Mouse (Mus musculus) kidney, embryonic 15.5 days (tissue): ENCODE data around the gene Pkdcc. TPM values are rescaled to one million over a fixed set of nuclear protein-coding genes. Genes with fewer than 3 reads are reported as not detected.
A peak's percentile ranks its signal among the peaks of the same experiment; 100 is the strongest.

Experiments used
- ATAC-seq: fragments of 200-750 bp; cut with Nextera tagmentation; replicated peaks from 2 replicates; pipeline ENCODE4 v1.8.0; 2017; ENCODE audit warnings: moderate TSS enrichment; ENCODE audit not compliant: low FRiP score
- H3K27ac ChIP-seq: fragments of 300-500 bp; sonication (generic); 2 replicates; pipeline ENCODE4 v1.5.1; 2015; ENCODE audit warnings: mild to moderate bottlenecking, inconsistent platforms
- H3K27me3 ChIP-seq: fragments of 300-500 bp; sonication (generic); 2 replicates; pipeline ENCODE4 v1.6.1; 2015; ENCODE audit warnings: inconsistent platforms
- H3K36me3 ChIP-seq: fragments of 300-500 bp; sonication (generic); 2 replicates; pipeline ENCODE4 v1.6.1; 2015; ENCODE audit warnings: inconsistent platforms
- H3K4me1 ChIP-seq: fragments of 300-500 bp; sonication (generic); 2 replicates; pipeline ENCODE4 v1.6.1; 2015; ENCODE audit warnings: inconsistent platforms
- H3K4me2 ChIP-seq: fragments of 300-500 bp; sonication (generic); 2 replicates; pipeline ENCODE4 v1.6.1; 2015; ENCODE audit warnings: moderate library complexity, mild to moderate bottlenecking, inconsistent platforms
- H3K4me3 ChIP-seq: fragments of 300-500 bp; sonication (generic); replicated peaks from 2 replicates; pipeline ENCODE4 v1.5.1; 2015; ENCODE audit warnings: mild to moderate bottlenecking, inconsistent platforms
- H3K9ac ChIP-seq: fragments of 300-500 bp; sonication (generic); 2 replicates; pipeline ENCODE4 v1.6.1; 2015; ENCODE audit warnings: mild to moderate bottlenecking, inconsistent platforms
- H3K9me3 ChIP-seq: fragments of 300-500 bp; sonication (generic); replicated peaks from 2 replicates; pipeline ENCODE4 v1.6.1; 2016; ENCODE audit warnings: inconsistent platforms
- WGBS: fragments of 180-500 bp; shearing (Covaris S2); methylation state at CpG from one replicate; pipeline ENCODE4 v1.1.7; 2015; ENCODE audit warnings: mixed read lengths; 5-methylcytosine and 5-hydroxymethylcytosine counted together
- polyA plus RNA-seq: library from polyadenylated mRNA; unstranded; fragments of >200 nt; fragmentation: Nextera tagmentation; extraction: Ambion mirVana; gene quantifications from 2 replicates; pipeline ENCODE4 v1.2.1, GENCODE M21; 2015

Pkdcc gene
- polyA plus RNA-seq, 1 experiment from 2014 or later = 33.2 TPM

DNA sequence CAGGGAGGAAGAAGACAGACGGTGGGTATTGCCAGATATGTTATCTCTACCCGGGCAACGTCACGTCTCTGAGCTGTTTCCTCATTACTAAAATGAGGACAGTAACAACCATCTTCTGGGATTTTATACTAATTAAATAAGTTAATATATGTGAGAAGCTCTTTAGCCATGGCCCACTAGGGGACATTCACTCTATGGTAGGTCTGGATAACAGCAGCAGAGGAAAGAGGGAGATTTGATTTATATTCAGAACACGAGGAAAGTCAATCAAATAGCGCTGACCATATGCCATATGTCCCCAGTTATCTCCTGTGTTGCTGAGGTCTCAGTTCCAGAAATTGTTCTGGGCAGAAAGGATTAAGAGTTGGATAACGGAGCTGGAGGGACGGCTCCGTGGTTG lies 24.3 kb upstream of the Pkdcc start:
- Histone ChIP-seq H3K27me3 (no peaks in the 10 kb centered on the region), H3K27ac (no peak overlapping the region), H3K4me1 (peaks cover 18% of the 10 kb centered on the region), H3K9ac (no peak overlapping the region), H3K4me3 (no peak overlapping the region), H3K36me3 (no peaks in the 10 kb centered on the region), H3K9me3 (no peaks in the 10 kb centered on the region), H3K4me2 (no peak overlapping the region)
- ATAC-seq = no peak
- 86% methylated on average over 9 of the region's 9 CpGs for WGBS

DNA sequence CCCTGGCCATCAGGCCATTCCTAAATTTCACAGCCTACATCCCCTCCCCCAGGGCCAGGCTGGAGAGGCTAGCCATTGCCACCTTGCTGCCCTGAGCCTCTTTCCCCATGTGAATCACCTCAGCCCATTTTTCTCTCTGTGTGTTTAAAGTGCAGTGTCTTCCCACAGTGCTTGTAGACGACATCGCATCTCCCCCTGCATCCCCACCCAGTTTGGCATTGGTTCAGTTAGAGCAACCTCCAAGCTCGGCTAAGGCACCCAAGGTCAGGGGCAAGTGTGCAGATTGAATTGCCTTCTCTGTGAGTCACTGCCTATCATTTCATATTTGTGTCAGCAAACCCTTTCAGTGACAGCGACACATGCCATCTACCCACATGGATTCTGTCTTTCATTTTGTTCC lies 20.6 kb upstream of the Pkdcc start:
- WGBS = 79% methylated on average over 4 of the region's 4 CpGs
- H3K9ac ChIP-seq = no peak overlapping the region

DNA sequence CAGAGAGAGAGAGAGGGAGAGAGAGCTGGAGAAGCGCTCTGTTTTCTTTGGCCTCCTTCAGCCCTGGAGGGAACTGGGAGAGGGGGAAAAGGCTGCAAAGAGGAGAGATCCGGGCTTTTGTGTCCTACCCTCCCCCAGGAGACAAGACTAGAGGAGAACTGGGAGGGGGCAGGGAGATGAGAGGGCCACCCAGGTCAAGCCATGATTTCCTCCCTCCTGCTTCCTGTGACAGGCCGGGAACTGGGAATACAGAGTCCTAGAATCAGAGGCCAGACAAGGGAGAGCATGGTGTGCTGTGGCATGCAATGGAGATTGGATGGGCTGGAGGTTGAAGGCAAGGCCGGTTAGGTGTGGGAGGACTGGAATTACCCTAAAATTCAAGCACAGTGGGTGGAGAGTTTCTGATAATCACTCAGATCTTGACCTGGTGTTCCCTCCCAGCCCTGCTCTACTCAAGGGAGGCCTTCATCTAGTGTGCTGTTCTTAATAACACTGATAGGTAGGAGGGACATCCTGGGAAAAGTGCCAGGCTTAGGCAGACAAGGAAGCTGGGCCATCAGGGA lies 17.6 kb upstream of the Pkdcc start:
- H3K9me3 ChIP-seq = no peaks in the 10 kb centered on the region
- no peak overlapping the region for H3K4me3 ChIP-seq
- ATAC-seq = peak; percentile 84
- 5% methylated on average over 4 of the region's 4 CpGs for WGBS
- peaks cover 69% of the 10 kb centered on the region for H3K4me1 ChIP-seq
- H3K27ac ChIP-seq = peak overlapping the region; percentile 94
- H3K9ac ChIP-seq = no peak overlapping the region
- H3K4me2 ChIP-seq = peak overlapping the region; percentile 10; the same call in 1 of the 2 replicates
- no peaks in the 10 kb centered on the region for H3K36me3 ChIP-seq
- H3K27me3 ChIP-seq = no peaks in the 10 kb centered on the region

More for the DNA sequence above, 20.6 kb upstream of the Pkdcc start:
- no peaks in the 10 kb centered on the region for H3K27me3 ChIP-seq
- no peak overlapping the region for H3K27ac ChIP-seq
- no peak overlapping the region for H3K4me3 ChIP-seq
- ATAC-seq = no peak
- H3K4me1 ChIP-seq = peaks cover 51% of the 10 kb centered on the region
- H3K36me3 ChIP-seq = no peaks in the 10 kb centered on the region
- H3K9me3 ChIP-seq = no peaks in the 10 kb centered on the region
- no peak overlapping the region for H3K4me2 ChIP-seq

DNA sequence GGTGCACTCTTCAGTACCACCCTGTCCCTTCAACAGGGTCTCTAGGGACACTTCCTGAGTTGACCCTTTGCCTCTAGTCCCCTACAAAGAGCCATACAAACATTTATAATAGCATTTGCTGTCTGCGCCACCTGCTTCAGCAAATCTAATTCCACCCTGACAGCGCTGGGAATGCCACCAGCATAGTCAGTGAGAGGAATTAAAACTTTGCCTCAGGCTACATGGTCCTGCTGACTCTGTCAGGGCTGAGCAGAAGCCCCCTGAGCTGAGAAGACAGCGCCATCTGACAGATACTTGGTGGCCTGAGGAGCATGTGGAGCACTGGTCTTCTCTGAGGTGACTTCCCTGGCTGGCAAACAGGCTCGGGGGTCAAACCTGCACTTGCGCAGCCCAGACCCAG lies 14.6 kb upstream of the Pkdcc start:
- no peaks in the 10 kb centered on the region for H3K36me3 ChIP-seq
- no peak overlapping the region for H3K4me3 ChIP-seq
- ATAC-seq = no peak
- 81% methylated on average over 5 of the region's 5 CpGs for WGBS
- H3K27ac ChIP-seq = peak overlapping the region; percentile 81
- no peaks in the 10 kb centered on the region for H3K9me3 ChIP-seq
- peaks cover 97% of the 10 kb centered on the region for H3K4me1 ChIP-seq
- no peaks in the 10 kb centered on the region for H3K27me3 ChIP-seq
- H3K9ac ChIP-seq = no peak overlapping the region
- H3K4me2 ChIP-seq = no peak overlapping the region

DNA sequence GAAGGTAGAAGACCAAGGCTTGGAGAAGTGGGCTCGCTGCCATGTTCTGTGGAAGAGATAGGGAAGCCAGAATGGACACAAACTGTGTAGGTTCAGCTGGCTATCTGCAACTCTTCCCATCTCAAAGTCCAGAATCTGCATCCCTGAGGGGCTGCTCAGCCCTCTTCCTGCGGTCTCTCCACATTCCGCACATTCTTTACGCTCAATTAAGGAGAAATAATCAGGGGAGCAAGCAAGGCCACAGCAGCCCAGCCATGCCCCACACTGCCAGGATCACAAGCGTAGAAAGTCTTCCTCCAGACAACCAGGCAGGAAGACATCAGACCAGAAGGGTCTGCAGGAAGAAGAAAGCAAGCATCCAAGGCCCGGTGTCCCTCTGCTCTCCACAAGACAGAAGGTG lies 13.8 kb upstream of the Pkdcc start:
- Histone ChIP-seq H3K4me1 (peaks cover 89% of the 10 kb centered on the region), H3K9me3 (no peaks in the 10 kb centered on the region), H3K4me3 (no peak overlapping the region), H3K4me2 (no peak overlapping the region), H3K9ac (no peak overlapping the region), H3K36me3 (no peaks in the 10 kb centered on the region), H3K27ac (peak overlapping the region; percentile 81), H3K27me3 (no peaks in the 10 kb centered on the region)
- ATAC-seq = peak; percentile 27; the same call in 1 of the 2 replicates
- whole genome bisulfite sequencing = 31% methylated on average over 6 of the region's 6 CpGs

DNA sequence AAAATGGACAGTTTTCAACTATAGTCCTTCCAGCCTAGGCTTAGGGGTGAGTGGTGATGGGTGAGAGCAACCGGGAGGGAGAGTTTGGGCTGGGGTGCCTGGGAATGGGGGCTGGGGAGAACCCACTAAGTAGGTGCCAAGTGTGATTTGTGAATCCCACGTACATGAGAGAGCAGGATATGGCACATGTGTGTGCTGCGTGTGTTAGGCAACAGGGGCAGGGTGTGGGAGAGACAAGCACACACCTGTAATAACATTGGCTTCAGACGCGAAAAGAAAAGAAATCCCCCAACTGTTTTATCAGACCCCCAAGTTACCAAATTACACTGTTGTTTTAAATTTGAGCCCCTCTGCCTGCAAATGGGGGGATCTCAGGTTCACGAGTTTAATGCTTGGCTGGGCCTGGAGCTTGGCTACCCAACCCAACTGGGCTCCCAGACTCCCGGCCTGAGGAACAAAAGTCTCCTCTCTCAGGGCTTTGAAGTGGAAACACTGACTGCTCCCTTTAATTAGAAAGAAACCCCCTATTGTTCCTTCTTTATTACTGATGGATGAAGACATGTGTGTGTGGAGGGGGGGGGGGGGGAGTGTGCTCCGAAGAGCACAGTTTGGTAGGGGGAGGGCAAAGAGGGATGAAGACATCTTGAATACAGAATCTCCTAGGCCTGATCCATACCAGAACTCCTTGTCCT lies 11.3 kb upstream of the Pkdcc start:
- peak overlapping the region; percentile 93 for H3K27ac ChIP-seq
- no peak overlapping the region for H3K4me3 ChIP-seq
- peak overlapping the region; percentile 31; the same call in 1 of the 2 replicates for H3K4me2 ChIP-seq
- H3K4me1 ChIP-seq = peaks cover 73% of the 10 kb centered on the region
- peak; percentile 79 for ATAC-seq
- H3K27me3 ChIP-seq = no peaks in the 10 kb centered on the region
- no peaks in the 10 kb centered on the region for H3K36me3 ChIP-seq
- no peak overlapping the region for H3K9ac ChIP-seq
- H3K9me3 ChIP-seq = no peaks in the 10 kb centered on the region
- 21% methylated on average over 8 of the region's 8 CpGs for WGBS

DNA sequence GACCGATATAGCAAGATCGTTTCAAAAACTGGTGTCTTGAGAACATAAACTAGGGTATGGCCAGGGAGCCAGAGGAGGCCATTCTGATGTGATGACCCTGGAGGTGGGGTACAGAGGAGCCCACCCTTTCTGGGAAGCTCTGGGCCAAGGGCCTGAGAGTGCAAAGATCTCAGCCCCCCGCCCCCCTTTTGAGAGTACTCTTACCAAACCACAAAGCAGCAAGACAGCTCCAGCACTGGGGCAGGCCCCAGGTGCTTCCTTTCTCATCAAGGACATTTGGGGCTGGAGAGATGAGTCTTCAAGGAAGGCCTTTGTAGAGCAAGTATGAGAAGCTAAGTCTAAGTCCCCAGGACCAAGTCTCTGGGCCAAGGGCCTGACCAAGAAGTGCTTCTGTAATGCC lies 7.8 kb upstream of the Pkdcc start:
- peaks cover 55% of the 10 kb centered on the region for H3K4me1 ChIP-seq
- H3K27me3 ChIP-seq = no peaks in the 10 kb centered on the region
- no peak overlapping the region for H3K9ac ChIP-seq
- no peaks in the 10 kb centered on the region for H3K9me3 ChIP-seq
- ATAC-seq = no peak
- H3K27ac ChIP-seq = no peak overlapping the region
- WGBS = 91% methylated on average over 3 of the region's 3 CpGs
- no peak overlapping the region for H3K4me2 ChIP-seq
- H3K4me3 ChIP-seq = no peak overlapping the region
- H3K36me3 ChIP-seq = no peaks in the 10 kb centered on the region

DNA sequence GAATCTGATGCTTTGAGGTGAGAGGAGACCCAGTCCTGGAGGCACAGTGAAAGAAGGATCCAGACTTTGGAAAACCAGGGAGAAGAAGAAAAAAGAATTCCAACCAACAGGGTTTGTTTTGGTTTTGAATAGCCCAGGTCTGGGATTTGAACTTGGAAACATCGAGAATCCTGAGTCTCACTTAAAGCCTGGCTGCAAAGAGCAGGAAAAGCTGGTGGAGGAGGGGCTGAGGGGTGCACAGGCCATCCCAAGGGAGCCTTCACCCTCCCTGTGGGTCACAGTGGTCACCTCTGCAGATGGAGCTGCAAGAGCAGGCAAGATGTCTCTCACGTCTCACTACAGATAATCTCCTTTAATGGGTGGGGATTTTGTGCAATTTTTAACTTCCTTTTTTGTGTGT lies 6.6 kb upstream of the Pkdcc start:
- Histone ChIP-seq H3K27ac (no peak overlapping the region), H3K9me3 (no peaks in the 10 kb centered on the region), H3K36me3 (no peaks in the 10 kb centered on the region), H3K9ac (no peak overlapping the region), H3K4me3 (no peak overlapping the region), H3K27me3 (no peaks in the 10 kb centered on the region), H3K4me2 (no peak overlapping the region), H3K4me1 (peaks cover 57% of the 10 kb centered on the region)
- no peak for ATAC-seq
- 65% methylated on average over 2 of the region's 2 CpGs for WGBS

DNA sequence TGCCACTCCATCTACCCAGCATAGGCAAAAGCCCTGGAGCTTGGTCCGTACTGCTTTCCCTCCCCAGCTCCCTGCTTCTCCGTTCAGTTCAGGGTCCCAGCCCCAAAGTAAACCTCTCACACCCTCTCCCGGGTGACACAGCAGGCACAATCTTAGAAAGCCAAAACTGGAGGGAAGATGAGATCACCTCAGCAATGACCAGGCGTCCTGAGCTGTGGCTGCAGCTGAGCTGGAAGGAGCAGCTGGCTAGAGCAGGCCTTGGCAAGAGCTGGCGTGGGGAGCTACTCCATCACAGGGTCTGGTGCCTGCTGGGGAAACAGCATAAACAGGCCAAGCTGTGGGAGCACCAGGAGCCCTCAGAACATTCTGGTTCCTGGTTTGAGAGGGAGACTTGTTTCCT lies 4.6 kb upstream of the Pkdcc start:
- Histone ChIP-seq H3K27me3 (no peaks in the 10 kb centered on the region), H3K27ac (no peak overlapping the region), H3K9me3 (no peaks in the 10 kb centered on the region), H3K36me3 (no peaks in the 10 kb centered on the region), H3K4me2 (no peak overlapping the region), H3K4me1 (peaks cover 47% of the 10 kb centered on the region), H3K4me3 (no peak overlapping the region), H3K9ac (no peak overlapping the region)
- ATAC-seq = no peak
- WGBS = 72% methylated on average over 5 of the region's 5 CpGs

DNA sequence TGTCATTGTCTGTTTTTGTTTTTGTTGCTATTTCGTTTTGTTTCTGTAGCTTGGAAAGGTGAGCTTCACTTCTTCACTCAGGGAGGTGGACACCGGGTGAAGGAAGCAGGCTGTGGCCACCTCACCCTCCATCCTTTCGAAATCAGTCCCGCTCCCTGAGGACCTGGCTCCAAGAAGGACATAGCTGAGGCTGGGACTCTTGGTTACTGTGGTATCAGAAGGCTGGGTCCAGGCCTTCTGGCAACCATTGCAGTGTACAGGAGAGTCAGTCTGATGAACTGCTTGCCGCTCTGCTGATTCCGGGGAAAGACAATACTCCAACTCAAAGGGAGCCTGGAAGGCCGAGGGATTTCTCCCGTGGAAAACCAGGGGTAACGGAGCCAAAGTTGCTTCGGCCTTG lies 3.9 kb upstream of the Pkdcc start:
- H3K9ac ChIP-seq = no peak overlapping the region
- no peak overlapping the region for H3K4me2 ChIP-seq
- no peaks in the 10 kb centered on the region for H3K9me3 ChIP-seq
- no peak overlapping the region for H3K4me3 ChIP-seq
- WGBS = 67% methylated on average over 10 of the region's 10 CpGs
- H3K27ac ChIP-seq = no peak overlapping the region
- peaks cover 47% of the 10 kb centered on the region for H3K4me1 ChIP-seq
- no peak for ATAC-seq
- H3K36me3 ChIP-seq = no peaks in the 10 kb centered on the region
- H3K27me3 ChIP-seq = no peaks in the 10 kb centered on the region

DNA sequence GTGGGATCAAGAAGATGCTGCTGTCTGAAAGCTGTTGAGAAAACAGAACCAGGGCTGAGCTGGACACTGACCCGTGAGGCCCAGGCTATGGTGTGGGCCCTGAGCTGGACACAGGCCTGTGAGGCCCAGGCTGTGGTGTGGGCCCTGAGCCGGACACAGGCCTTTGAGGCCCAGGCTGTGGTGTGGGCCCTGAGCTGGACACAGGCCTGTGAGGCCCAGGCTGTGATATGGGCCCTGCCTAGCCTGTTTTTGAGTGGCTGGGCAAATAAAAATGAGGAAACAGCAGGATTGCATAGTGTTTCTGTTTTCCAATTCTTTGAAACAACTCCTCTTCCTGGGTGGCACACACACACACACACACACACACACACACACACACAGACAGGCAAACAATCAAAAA lies 2.7 kb upstream of the Pkdcc start:
- H3K9me3 ChIP-seq = no peaks in the 10 kb centered on the region
- H3K4me2 ChIP-seq = no peak overlapping the region
- 84% methylated on average over 2 of the region's 2 CpGs for WGBS
- H3K4me3 ChIP-seq = no peak overlapping the region
- no peak overlapping the region for H3K9ac ChIP-seq
- H3K36me3 ChIP-seq = no peaks in the 10 kb centered on the region
- no peak for ATAC-seq
- H3K27me3 ChIP-seq = no peaks in the 10 kb centered on the region
- H3K4me1 ChIP-seq = peaks cover 50% of the 10 kb centered on the region
- H3K27ac ChIP-seq = no peak overlapping the region

DNA sequence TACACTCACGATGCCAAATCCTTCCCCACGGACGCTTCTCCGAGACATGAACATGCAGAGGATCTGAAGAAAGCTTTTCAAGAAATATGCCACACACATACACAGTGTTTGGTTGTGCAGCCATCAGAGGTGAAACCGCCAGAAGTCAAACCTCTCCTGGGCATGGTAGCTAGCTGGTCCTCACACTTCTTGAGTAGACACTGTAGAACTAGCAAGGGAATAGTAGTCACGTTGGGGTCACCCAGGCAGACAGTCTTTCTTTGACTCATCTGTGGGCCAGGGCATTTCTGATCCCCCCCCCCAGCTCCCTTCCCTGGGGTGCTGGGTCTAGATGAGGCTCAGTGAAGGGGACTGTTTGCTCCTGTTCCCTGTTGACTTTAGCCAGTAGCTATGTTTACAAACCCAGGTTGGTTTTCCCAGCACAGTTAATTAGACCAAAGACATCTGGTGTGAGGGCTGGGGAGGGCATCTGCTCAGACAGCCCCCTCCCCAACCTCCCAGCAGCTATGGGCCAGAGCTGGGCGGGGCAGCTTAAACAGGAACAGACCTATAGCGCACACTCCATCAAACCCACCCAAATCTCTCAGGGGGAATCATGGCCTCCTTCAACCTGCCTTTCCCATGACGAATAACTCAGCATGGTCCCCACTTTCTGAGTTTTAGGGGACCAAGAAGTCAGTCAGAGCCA lies 1.7 kb upstream of the Pkdcc start:
- ATAC-seq = 0 out of 2 replicates have a peak, but pooled peaks have one; percentile 3
- no peaks in the 10 kb centered on the region for H3K36me3 ChIP-seq
- H3K4me3 ChIP-seq = peak overlapping the region; percentile 88
- WGBS = 54% methylated on average over 9 of the region's 9 CpGs
- peak overlapping the region; percentile 95 for H3K4me2 ChIP-seq
- H3K9ac ChIP-seq = 0 out of 2 replicates have a peak overlapping the region, but pooled peaks have one; percentile 98
- no peaks in the 10 kb centered on the region for H3K27me3 ChIP-seq
- peaks cover 58% of the 10 kb centered on the region for H3K4me1 ChIP-seq
- H3K9me3 ChIP-seq = no peaks in the 10 kb centered on the region
- peak overlapping the region; percentile 94 for H3K27ac ChIP-seq
